Mouse (Mus musculus): ENCODE measurements at regions not wholly inside any gene's neighbourhood (a gene's known extent, or its start where the extent isn't known, plus 50 kb on each side); places are given as distances from the start of the nearest gene placed in this dataset.

DNA sequence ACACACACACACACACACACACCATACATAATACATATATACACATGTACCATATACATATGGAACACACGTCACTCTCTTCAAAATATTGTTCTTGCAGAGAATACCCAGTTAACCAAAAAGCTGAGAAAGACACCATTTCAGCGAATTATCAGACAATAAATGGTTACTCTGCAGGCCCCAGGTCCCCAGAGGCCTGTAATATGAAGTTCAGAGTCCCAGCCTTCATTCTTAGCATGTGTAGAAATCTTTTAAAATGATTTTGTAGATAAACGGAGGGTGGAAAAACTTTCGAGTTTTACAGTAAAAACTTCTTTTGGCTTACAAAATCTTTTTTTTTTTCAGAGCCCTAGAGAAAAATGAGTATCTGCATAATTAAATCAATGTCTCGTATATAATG is 58.7 kb upstream of the Sash1 start:
- TF ChIP-seq POLR2A (IDR thresholded peaks at IDR 0.05; ENCODE audit: insufficient read depth, low read depth, low read length), result no peak
- no peak for TF ChIP-seq CTCF (IDR thresholded peaks at IDR 0.05; ENCODE audit: insufficient read depth, low read depth, low read length)

All from olfactory bulb, adult 2 months (tissue).